Mouse (Mus musculus): ENCODE measurements around the gene Paqr5. TPM values are rescaled to one million over a fixed set of nuclear protein-coding genes. Genes with fewer than 3 reads are reported as not detected.
A peak's percentile ranks its signal among the peaks of the same experiment; 100 is the strongest.

The Paqr5 gene
- polyA plus RNA-seq, 2 experiments, result 0.08 to 0.11 TPM

GRCm38 (mm10) chr9:61919464-61919863 lies 107.2 kb downstream of the Paqr5 start:
- H3K4me3 ChIP-seq (ENCODE audit: insufficient read depth in 1 of 2, low read depth in 2 of 2, low read length in 2 of 2), result no peak overlapping the region
- H3K36me3 ChIP-seq (replicated peaks; ENCODE audit: control insufficient read depth, insufficient read depth, low read depth), result peaks cover 80% of the 10 kb centered on the region
- H3K4me2 ChIP-seq (ENCODE audit: low read depth), result no peak overlapping the region

GRCm38 (mm10) chr9:61917436-61917835 lies 109.2 kb downstream of the Paqr5 start:
- no peak overlapping the region for H3K4me2 ChIP-seq (ENCODE audit: low read depth)
- H3K9me3 ChIP-seq (ENCODE audit: control insufficient read depth, low read length), result no peaks in the 10 kb centered on the region
- 86% methylated on average over 6 of the region's 6 CpGs for WGBS (ENCODE audit: insufficient replicate concordance)
- peaks cover 71% of the 10 kb centered on the region for H3K36me3 ChIP-seq (replicated peaks; ENCODE audit: control insufficient read depth, insufficient read depth, low read depth)
- DNase-seq (ENCODE audit: low read depth in 3 of 3, low spot score in 3 of 3) (no peak), ATAC-seq (ENCODE audit: insufficient read depth) (no peak)
- H3K27me3 ChIP-seq (ENCODE audit: control insufficient read depth, insufficient read depth, low read length), result no peaks in the 10 kb centered on the region
- H3K27ac ChIP-seq, result no peak overlapping the region
- H3K4me1 ChIP-seq (replicated peaks; ENCODE audit: control insufficient read depth in 2 of 2, insufficient read depth in 2 of 2, low read length in 1 of 2), result peaks cover 9 to 17% of the 10 kb centered on the region in 2 experiments
- H3K9ac ChIP-seq (replicated peaks), result no peak overlapping the region
- no peak overlapping the region for H3K4me3 ChIP-seq (ENCODE audit: insufficient read depth in 1 of 2, low read depth in 2 of 2, low read length in 2 of 2)
- TF ChIP-seq CTCF (IDR thresholded peaks at IDR 0.05; ENCODE audit: low read depth) (no peak), EP300 (IDR thresholded peaks at IDR 0.05; ENCODE audit: low read depth) (no peak)

More at GRCm38 (mm10) chr9:61919464-61919863, 107.2 kb downstream of the Paqr5 start:
- H3K27ac ChIP-seq, result no peak overlapping the region
- 86% methylated on average over 5 of the region's 5 CpGs for WGBS (ENCODE audit: insufficient replicate concordance)
- TF ChIP-seq EP300 (IDR thresholded peaks at IDR 0.05; ENCODE audit: low read depth), result no peak
- no peak for TF ChIP-seq CTCF (IDR thresholded peaks at IDR 0.05; ENCODE audit: low read depth)
- DNase-seq (ENCODE audit: low read depth in 3 of 3, low spot score in 3 of 3), result no peak
- peaks cover 6 to 14% of the 10 kb centered on the region in 2 experiments; a peak in 3 of 4 replicates for H3K4me1 ChIP-seq (replicated peaks; ENCODE audit: control insufficient read depth in 2 of 2, insufficient read depth in 2 of 2, low read length in 1 of 2)
- no peak for ATAC-seq (ENCODE audit: insufficient read depth)
- no peak overlapping the region for H3K9ac ChIP-seq (replicated peaks)
- H3K9me3 ChIP-seq (ENCODE audit: control insufficient read depth, low read length), result no peaks in the 10 kb centered on the region
- no peaks in the 10 kb centered on the region for H3K27me3 ChIP-seq (ENCODE audit: control insufficient read depth, insufficient read depth, low read length)

- no peak overlapping the region for H3K4me2 ChIP-seq (ENCODE audit: low read depth)
- peaks cover 12 to 21% of the 10 kb centered on the region in 2 experiments for H3K4me1 ChIP-seq (replicated peaks; ENCODE audit: control insufficient read depth in 2 of 2, insufficient read depth in 2 of 2, low read length in 1 of 2)
- no peaks in the 10 kb centered on the region for H3K9me3 ChIP-seq (ENCODE audit: control insufficient read depth, low read length)
- H3K27me3 ChIP-seq (ENCODE audit: control insufficient read depth, insufficient read depth, low read length), result no peaks in the 10 kb centered on the region
- ATAC-seq (ENCODE audit: insufficient read depth) (no peak), DNase-seq (ENCODE audit: low read depth in 3 of 3, low spot score in 3 of 3) (no peak)
- 23% methylated on average over 3 of the region's 3 CpGs for WGBS (ENCODE audit: insufficient replicate concordance)
- no peak overlapping the region for H3K27ac ChIP-seq
- H3K9ac ChIP-seq (replicated peaks), result no peak overlapping the region
- TF ChIP-seq EP300 (IDR thresholded peaks at IDR 0.05; ENCODE audit: low read depth) (no peak), CTCF (IDR thresholded peaks at IDR 0.05; ENCODE audit: low read depth) (no peak)
- no peak overlapping the region for H3K4me3 ChIP-seq (ENCODE audit: insufficient read depth in 1 of 2, low read depth in 2 of 2, low read length in 2 of 2)
- H3K36me3 ChIP-seq (replicated peaks; ENCODE audit: control insufficient read depth, insufficient read depth, low read depth), result peaks cover 71% of the 10 kb centered on the region
Observed at GRCm38 (mm10) chr9:61916986-61917385, 109.7 kb downstream of the Paqr5 start.

- peak overlapping the region; percentile 95 for H3K27ac ChIP-seq
- WGBS (ENCODE audit: insufficient replicate concordance), result 36% methylated on average over 4 of the region's 4 CpGs
- peak overlapping the region; percentile 77 to 86 for H3K4me3 ChIP-seq (ENCODE audit: insufficient read depth in 1 of 2, low read depth in 2 of 2, low read length in 2 of 2)
- peaks cover 12 to 26% of the 10 kb centered on the region in 2 experiments for H3K4me1 ChIP-seq (replicated peaks; ENCODE audit: control insufficient read depth in 2 of 2, insufficient read depth in 2 of 2, low read length in 1 of 2)
- TF ChIP-seq CTCF (IDR thresholded peaks at IDR 0.05; ENCODE audit: low read depth) (no peak), EP300 (IDR thresholded peaks at IDR 0.05; ENCODE audit: low read depth) (no peak)
- no peak for DNase-seq (ENCODE audit: low read depth in 3 of 3, low spot score in 3 of 3)
- peak overlapping the region; percentile 75; the same call in 1 of the 2 replicates for H3K9ac ChIP-seq (replicated peaks)
- H3K27me3 ChIP-seq (ENCODE audit: control insufficient read depth, insufficient read depth, low read length), result no peaks in the 10 kb centered on the region
- H3K36me3 ChIP-seq (replicated peaks; ENCODE audit: control insufficient read depth, insufficient read depth, low read depth), result peaks cover 64% of the 10 kb centered on the region
- ATAC-seq (ENCODE audit: insufficient read depth), result no peak
- peak overlapping the region; percentile 97 for H3K4me2 ChIP-seq (ENCODE audit: low read depth)
- H3K9me3 ChIP-seq (ENCODE audit: control insufficient read depth, low read length), result no peaks in the 10 kb centered on the region
Observed at GRCm38 (mm10) chr9:61915393-61916005, 111.2 kb downstream of the Paqr5 start.

GRCm38 (mm10) chr9:61914917-61915300 lies 111.7 kb downstream of the Paqr5 start:
- Histone ChIP-seq H3K27ac (peak overlapping the region; percentile 95), H3K4me2 (ENCODE audit: low read depth) (peak overlapping the region; percentile 97), H3K9me3 (ENCODE audit: control insufficient read depth, low read length) (no peaks in the 10 kb centered on the region), H3K4me3 (ENCODE audit: insufficient read depth in 1 of 2, low read depth in 2 of 2, low read length in 2 of 2) (peak overlapping the region; percentile 77 to 86), H3K36me3 (replicated peaks; ENCODE audit: control insufficient read depth, insufficient read depth, low read depth) (peaks cover 58% of the 10 kb centered on the region), H3K27me3 (ENCODE audit: control insufficient read depth, insufficient read depth, low read length) (no peaks in the 10 kb centered on the region), H3K9ac (replicated peaks) (peak overlapping the region; percentile 75), H3K4me1 (replicated peaks; ENCODE audit: control insufficient read depth in 2 of 2, insufficient read depth in 2 of 2, low read length in 1 of 2) (peaks cover 6 to 26% of the 10 kb centered on the region in 2 experiments)
- ATAC-seq (ENCODE audit: insufficient read depth) (0 out of 2 replicates have a peak, but pooled peaks have one; percentile 0), DNase-seq (ENCODE audit: low read depth in 3 of 3, low spot score in 3 of 3) (no peak)
- 2% methylated on average over 13 of the region's 13 CpGs for WGBS (ENCODE audit: insufficient replicate concordance)
- TF ChIP-seq EP300 (IDR thresholded peaks at IDR 0.05; ENCODE audit: low read depth) (0 out of 2 replicates have a peak, but pooled peaks have one; percentile 18), CTCF (IDR thresholded peaks at IDR 0.05; ENCODE audit: low read depth) (no peak)

All from liver, embryonic 14.5 days (tissue).